In the genomic region with DNA sequence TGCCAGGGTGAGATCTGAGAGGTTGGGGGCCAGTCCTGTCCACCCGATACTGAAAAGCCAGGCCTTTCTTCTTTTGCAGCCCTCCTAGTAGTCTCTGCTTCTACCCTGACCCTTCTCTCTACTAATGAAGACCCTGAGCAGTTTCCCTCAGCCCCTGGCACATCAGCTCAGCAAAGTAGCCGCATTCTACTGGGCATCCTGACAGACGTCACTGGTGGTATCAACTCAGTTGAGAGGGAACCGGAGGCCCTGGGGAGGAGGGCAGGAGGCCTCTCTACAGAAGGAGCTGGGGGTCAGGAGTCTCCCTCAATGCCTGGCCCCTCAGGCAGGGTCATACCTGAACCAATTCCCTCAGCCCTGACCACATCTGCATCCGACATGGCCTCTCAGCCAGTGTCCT, we compare ENCODE assay signal across 12 mouse cellular contexts.
"Had no signal": no experiment of that assay in that cellular context is flagged by ENCODE, and none has a peak within 500 bp of the region (broad histone marks: within the 10 kb centered on the region; RNA-seq: fewer than 3 reads in every experiment).

No protein-coding gene starts in this region.

- DNase-seq: retina, postnatal 1 day; right cerebral cortex, adult 18-20 months; right cerebral cortex, postnatal 14 days; right cerebral cortex, postnatal 25 days; right cerebral cortex, postnatal 4 days; spleen, adult 18-20 months; thymus, adult 18-20 months; thymus, adult 2 months; thymus, postnatal 14 days; thymus, postnatal 25 days; thymus, postnatal 36 days; thymus, postnatal 4 days had no signal
